Mouse (Mus musculus) limb, embryonic 10.5 days (tissue): Measurements from ENCODE around the gene Dync1h1. TPM values are rescaled to one million over a fixed set of nuclear protein-coding genes. Genes with fewer than 3 reads are reported as not detected.
"Not testable (repeated sequence)": the region's sequence is repeated elsewhere in the genome, so short reads cannot be mapped to it uniquely, and the experiment has no call there.

Experiments
- DNase-seq: peaks from one replicate; pipeline ENCODE4 v3.0.0-alpha.2; 2017; ENCODE audit warnings: low spot score
- H3K27ac ChIP-seq: fragments of 300-500 bp; sonication (generic); 2 replicates; pipeline ENCODE4 v1.5.1; 2016; ENCODE audit warnings: mild to moderate bottlenecking
- H3K27me3 ChIP-seq: fragments of 300-500 bp; sonication (generic); 2 replicates; pipeline ENCODE4 v1.6.1; 2016; ENCODE audit warnings: low read depth, mild to moderate bottlenecking; ENCODE audit not compliant: poor library complexity, severe bottlenecking
- H3K36me3 ChIP-seq: fragments of 300-500 bp; sonication (generic); 2 replicates; pipeline ENCODE4 v1.6.1; 2016; ENCODE audit warnings: mild to moderate bottlenecking, moderate library complexity
- H3K4me1 ChIP-seq: fragments of 300-500 bp; sonication (generic); 2 replicates; pipeline ENCODE4 v1.6.1; 2016
- H3K4me3 ChIP-seq: fragments of 300-500 bp; sonication (generic); 2 replicates; pipeline ENCODE4 v1.5.1; 2016; ENCODE audit warnings: mild to moderate bottlenecking, moderate library complexity
- H3K9me3 ChIP-seq: fragments of 300-500 bp; sonication (generic); replicated peaks from 2 replicates; pipeline ENCODE4 v1.6.1; 2016; ENCODE audit warnings: mild to moderate bottlenecking
- WGBS: fragments of 180-500 bp; shearing (Covaris S2); methylation state at CpG from one replicate; pipeline ENCODE4 v1.1.7; 2016; 5-methylcytosine and 5-hydroxymethylcytosine counted together
- polyA plus RNA-seq: library from polyadenylated mRNA; unstranded; fragments of >200 nt; fragmentation: Nextera tagmentation; extraction: Ambion mirVana; gene quantifications from 2 replicates; pipeline ENCODE4 v1.2.1, GENCODE M21; 2016

Gene Dync1h1
- polyA plus RNA-seq, 1 experiment from 2014 or later = 63.3 TPM

DNA sequence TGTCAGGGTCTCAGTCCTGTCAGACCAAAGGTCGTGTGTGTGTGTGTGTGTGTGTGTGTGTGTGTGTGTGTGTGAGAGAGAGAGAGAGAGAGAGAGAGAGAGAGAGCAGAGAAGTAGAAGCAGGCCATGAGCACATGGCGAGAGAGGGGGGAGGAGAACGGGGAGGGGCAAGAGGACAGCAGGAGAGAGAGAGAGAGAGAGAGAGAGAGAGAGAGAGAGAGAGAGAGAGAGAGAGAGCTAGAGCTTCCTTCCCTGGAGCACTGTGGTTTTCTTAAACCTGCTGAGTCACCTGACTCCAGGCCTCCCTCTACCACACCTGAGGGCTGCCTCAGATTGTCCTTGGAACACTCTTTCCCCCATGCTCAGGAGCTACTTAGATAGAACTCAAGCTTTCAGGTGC, 100.1 kb downstream of the Dync1h1 start:
- 50% methylated on average over 3 of the region's 3 CpGs for WGBS
- not testable (repeated sequence) for H3K27me3 ChIP-seq, H3K4me3 ChIP-seq, DNase-seq, H3K36me3 ChIP-seq, H3K9me3 ChIP-seq
- 0 out of 2 replicates have a peak overlapping the region, but pooled peaks have one; percentile 58 for H3K27ac ChIP-seq
- peaks cover 40% of the 10 kb centered on the region for H3K4me1 ChIP-seq

DNA sequence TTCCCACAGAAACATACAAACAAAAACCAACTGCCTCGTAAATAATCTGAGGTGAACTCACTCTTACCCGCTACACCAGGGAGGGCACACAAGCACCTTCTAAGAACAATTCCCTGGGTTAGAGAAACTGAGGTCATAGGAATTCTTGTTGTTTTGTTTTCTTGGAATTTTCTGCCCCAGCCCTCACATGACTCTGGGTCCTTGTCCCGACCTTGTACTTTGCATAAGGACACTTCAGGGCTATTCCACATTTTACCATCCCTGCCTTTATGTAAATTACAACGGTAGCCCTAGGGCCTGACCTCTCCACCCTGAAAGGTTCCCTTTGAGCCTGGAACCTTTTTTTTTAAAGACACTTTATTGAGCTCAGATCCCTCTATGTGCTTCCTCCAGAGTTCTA, 101.3 kb downstream of the Dync1h1 start, which contains the start of gene Hsp90aa1:
Gene Hsp90aa1 (minus strand): TSS at position 173 of the 400 bp plus-strand sequence.
- Histone ChIP-seq H3K4me1 (peaks cover 35% of the 10 kb centered on the region), H3K4me3 (no peak within 1 kb of the TSS), H3K27me3 (peaks cover 8% of the 10 kb centered on the region; the same call in 1 of the 2 replicates), H3K36me3 (no peaks in the 10 kb centered on the region), H3K9me3 (no peaks in the 10 kb centered on the region), H3K27ac (no peak within 1 kb of the TSS)
- DNase-seq = no peak
- 58% methylated on average over 4 of the region's 4 CpGs for WGBS

DNA sequence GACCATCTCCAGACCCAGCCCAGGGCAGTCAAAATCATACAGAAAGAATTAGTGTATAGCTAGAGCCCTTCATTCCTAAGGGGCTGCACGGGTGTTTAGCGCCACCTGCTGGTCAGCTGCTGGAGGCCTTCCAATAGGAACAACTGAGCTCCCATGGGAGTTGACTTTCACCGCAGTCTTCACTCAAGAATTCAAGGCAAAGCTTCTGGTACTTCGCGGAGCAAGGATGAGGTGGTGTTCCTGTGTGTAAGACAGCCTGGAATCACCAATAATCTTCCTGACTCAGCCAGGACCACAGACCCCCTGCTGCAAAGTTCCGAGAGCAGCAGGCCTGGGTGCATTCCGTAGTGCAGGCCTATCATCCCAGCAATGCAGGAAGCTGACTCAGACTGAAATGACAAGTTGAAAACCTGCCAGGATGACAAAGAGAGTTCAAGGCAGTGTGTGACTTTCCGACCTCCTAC, 101.8 kb downstream of the Dync1h1 start:
- no peaks in the 10 kb centered on the region for H3K36me3 ChIP-seq
- peak; percentile 94 for DNase-seq
- peaks cover 33% of the 10 kb centered on the region for H3K4me1 ChIP-seq
- H3K9me3 ChIP-seq = no peaks in the 10 kb centered on the region
- no peak overlapping the region for H3K4me3 ChIP-seq
- H3K27ac ChIP-seq = no peak overlapping the region
- WGBS = 36% methylated on average over 8 of the region's 8 CpGs
- H3K27me3 ChIP-seq = peaks cover 13% of the 10 kb centered on the region; the same call in 1 of the 2 replicates

DNA sequence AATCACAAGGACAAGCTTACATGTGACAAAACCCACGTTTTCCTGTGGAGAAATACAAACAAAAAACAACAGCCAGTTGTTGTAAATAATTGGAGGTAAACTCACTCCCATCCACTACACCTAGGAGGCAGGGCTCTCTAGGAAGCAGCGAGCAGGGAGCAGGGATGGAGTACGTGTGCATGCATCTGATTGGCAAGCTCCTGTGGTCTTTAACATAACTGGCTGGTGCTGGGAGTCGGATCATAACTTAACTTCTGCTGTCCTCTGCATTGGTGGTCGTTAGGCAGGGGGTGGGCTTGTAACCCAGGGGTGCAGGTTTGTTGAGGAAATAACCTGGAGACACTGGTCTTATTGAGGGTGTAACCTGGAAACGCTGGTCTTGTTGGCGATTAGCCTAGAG, 102.4 kb downstream of the Dync1h1 start:
- Histone ChIP-seq H3K36me3 (no peaks in the 10 kb centered on the region), H3K27ac (no peak overlapping the region), H3K9me3 (no peaks in the 10 kb centered on the region), H3K27me3 (peaks cover 13% of the 10 kb centered on the region; the same call in 1 of the 2 replicates), H3K4me1 (peaks cover 27% of the 10 kb centered on the region), H3K4me3 (no peak overlapping the region)
- no peak for DNase-seq
- 73% methylated on average over 7 of the region's 7 CpGs for WGBS

DNA sequence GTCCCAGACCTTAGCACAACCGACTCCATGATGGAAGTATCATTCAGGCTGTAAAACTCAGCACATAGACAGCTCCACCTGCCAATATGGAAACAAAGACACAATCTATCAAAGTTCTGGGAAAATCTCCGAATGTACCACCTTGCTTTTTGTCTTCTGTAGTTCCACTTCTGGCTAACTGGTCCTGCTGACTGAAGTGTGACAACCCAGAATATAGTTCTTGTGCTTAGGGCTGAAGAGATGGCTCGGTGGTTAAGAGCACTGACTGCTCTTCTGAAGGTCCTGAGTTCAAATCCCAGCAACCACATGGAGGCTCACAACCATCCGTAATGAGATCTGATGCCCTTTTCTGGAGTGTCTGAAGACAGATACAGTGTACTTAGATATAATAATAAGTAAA, 104.2 kb downstream of the Dync1h1 start:
- not testable (repeated sequence) for H3K36me3 ChIP-seq
- 90% methylated on average over 4 of the region's 4 CpGs for WGBS

DNA sequence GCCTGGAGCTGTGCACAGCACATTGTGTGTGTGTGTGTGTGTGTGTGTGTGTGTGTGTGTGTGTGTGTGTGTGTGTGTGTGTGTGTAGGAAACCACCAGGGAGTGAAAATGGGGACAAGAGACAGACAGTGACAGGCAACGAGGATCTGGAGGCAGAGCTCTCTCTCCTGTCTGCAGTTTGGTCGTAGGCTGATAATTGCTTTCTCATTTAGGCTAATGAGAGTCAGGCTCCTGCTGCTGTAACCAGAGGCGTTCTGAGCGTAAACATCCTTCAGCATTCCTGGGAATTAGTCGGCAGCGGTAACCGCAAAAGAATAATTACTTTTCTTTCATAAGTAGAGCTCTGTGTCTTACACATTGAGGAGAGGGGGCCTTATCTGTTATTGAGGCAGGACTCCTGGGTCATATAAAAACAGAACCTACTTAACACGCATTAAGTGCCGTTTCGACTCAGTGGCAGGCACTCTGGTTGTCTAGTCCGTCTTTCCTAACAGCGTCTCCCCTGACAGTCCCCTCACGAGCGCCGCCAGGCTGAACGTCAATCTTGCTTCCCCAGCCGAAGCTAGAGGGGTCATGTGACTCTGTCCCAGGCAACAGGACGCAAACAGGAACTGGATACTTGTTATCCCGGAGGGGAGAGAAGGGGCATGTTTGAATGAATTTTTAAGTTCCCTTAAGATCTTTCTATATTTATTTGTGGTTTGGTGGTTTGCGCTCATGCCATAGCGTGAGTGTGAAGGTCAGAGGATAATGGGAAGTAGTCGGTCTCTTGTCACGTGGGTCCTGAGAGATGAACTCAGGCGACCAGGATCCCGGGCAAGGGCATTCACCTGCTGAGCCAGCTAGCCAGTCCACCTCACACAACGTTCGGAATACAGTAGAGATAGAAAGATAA, 105.3 kb downstream of the Dync1h1 start:
- Histone ChIP-seq H3K4me1 (peaks cover 13% of the 10 kb centered on the region), H3K27me3 (peaks cover 13% of the 10 kb centered on the region; the same call in 1 of the 2 replicates), H3K36me3 (no peaks in the 10 kb centered on the region), H3K27ac (peak overlapping the region; percentile 36; the same call in 1 of the 2 replicates), H3K9me3 (no peaks in the 10 kb centered on the region), H3K4me3 (peak overlapping the region; percentile 53)
- peak; percentile 73 for DNase-seq
- WGBS = 2% methylated on average over 27 of the region's 27 CpGs

More for the DNA sequence above, 104.2 kb downstream of the Dync1h1 start:
- H3K4me3 ChIP-seq, H3K9me3 ChIP-seq, DNase-seq, H3K27ac ChIP-seq: not testable (repeated sequence)
- Histone ChIP-seq H3K4me1 (peaks cover 22% of the 10 kb centered on the region), H3K27me3 (peaks cover 13% of the 10 kb centered on the region; the same call in 1 of the 2 replicates)

DNA sequence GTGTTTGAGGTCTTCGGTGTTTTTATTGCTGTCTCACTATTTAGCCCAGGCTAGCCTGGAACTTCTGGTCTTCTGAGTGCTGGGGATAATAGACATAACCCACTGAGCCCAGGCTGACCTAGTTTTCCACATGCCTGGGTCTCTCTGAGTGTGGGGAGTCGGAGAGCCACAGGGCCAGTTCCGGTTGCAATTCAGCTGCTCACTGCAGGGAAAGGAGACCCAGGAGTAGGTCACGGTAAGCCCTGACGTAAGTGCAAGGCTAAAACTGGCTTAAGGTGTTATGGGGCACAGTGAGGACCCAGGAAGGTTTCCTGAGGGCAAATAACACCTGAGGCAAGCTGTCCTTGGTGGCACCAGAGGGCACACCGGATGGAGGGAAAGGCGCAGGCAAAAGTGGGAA, 106.2 kb downstream of the Dync1h1 start:
- Histone ChIP-seq H3K27me3 (peaks cover 13% of the 10 kb centered on the region; the same call in 1 of the 2 replicates), H3K4me1 (peaks cover 13% of the 10 kb centered on the region), H3K4me3 (no peak overlapping the region), H3K27ac (no peak overlapping the region), H3K9me3 (no peaks in the 10 kb centered on the region), H3K36me3 (no peaks in the 10 kb centered on the region)
- 89% methylated on average over 7 of the region's 7 CpGs for WGBS
- DNase-seq = no peak

DNA sequence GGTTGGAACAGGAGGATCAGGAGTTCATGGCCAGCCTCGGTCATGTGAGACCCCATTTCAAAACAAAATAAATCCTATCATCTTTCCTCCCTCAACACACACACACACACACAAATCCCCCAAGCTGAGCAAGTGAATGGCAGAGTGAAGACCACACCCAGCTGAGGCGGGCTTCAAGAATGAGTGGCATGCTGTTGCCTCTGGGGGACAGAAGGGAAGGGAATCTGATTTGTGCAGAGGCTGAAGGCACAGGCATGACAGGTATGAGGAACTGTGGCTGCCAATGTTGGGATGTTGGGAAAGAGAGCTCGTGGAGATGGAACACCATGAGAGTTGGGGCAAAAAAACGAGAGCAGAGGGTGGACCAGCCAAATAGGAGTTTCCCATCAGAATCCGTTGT, 110.0 kb downstream of the Dync1h1 start:
- H3K4me3 ChIP-seq = no peak overlapping the region
- H3K36me3 ChIP-seq = no peaks in the 10 kb centered on the region
- DNase-seq = no peak
- peaks cover 8% of the 10 kb centered on the region; the same call in 1 of the 2 replicates for H3K27me3 ChIP-seq
- 76% methylated on average over 5 of the region's 5 CpGs for WGBS
- no peaks in the 10 kb centered on the region for H3K9me3 ChIP-seq
- peaks cover 5% of the 10 kb centered on the region for H3K4me1 ChIP-seq
- no peak overlapping the region for H3K27ac ChIP-seq

DNA sequence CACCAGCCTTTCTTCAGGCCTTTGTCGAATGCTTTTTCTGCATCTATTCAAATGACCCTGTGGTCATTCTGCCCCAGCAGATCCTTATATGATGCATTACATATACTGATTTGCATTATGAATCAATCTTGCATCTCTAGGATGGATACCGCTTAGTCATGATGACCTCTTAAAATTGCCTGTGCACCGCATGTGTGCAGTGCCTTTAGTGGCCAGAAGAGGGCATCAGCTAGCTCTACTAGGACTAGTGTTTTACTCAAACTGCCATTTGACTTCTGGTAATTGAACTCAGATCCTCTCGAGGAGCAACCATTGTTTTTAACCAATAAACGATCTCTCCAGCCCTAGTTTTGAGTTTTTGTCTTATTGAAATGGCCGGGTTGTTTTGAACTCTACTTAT, 112.5 kb downstream of the Dync1h1 start:
- 93% methylated on average over 6 of the region's 6 CpGs for WGBS
- no peak for DNase-seq
- H3K27ac ChIP-seq = no peak overlapping the region
- H3K4me1 ChIP-seq = no peaks in the 10 kb centered on the region
- no peaks in the 10 kb centered on the region for H3K9me3 ChIP-seq
- no peak overlapping the region for H3K4me3 ChIP-seq
- H3K27me3 ChIP-seq = peaks cover 4% of the 10 kb centered on the region; the same call in 1 of the 2 replicates
- H3K36me3 ChIP-seq = no peaks in the 10 kb centered on the region

DNA sequence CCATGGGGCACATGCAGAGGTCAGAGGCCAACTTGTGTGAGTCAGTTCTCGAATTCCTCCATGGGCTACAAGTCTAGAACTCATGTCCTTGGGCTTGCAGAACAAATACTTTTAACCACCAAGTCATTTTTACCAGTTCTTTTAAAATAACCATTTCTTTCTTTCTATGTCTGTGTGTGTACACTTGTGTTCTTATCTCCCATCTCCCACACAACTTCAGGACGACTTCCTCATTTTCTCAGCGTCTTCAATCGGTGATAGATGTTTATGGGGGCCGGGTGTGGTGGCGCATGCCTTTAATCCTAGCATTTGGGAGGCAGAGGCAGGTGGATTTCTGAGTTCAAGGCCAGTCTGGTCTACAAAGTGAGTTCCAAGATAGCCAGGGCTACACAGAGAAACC, 113.0 kb downstream of the Dync1h1 start:
- 92% methylated on average over 6 of the region's 6 CpGs for WGBS
- no peaks in the 10 kb centered on the region for H3K9me3 ChIP-seq
- no peak overlapping the region for H3K4me3 ChIP-seq
- H3K36me3 ChIP-seq = no peaks in the 10 kb centered on the region
- H3K4me1 ChIP-seq = no peaks in the 10 kb centered on the region
- no peak for DNase-seq
- peaks cover 8% of the 10 kb centered on the region for H3K27me3 ChIP-seq
- no peak overlapping the region for H3K27ac ChIP-seq

DNA sequence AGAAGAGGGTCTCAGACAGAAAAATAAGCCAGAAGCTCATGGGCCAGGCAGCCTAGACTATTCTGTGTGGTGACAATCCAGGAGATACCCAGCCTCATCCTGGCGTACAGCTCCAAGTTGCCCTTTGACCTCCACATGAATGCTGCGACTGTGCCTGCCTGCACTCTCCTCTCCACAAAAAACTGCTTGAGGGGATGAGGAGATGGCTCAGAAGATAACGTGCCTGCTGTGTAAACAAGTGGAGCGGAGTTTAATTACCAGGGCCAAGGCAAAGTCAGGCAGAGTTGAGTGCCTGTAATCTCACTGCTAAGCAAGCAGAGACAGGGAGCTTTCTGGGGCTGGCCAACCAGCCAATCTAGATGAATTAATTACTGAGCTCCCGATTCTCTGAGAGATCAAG, 114.8 kb downstream of the Dync1h1 start:
- no peak for DNase-seq
- Histone ChIP-seq H3K4me1 (no peaks in the 10 kb centered on the region), H3K27ac (no peak overlapping the region), H3K4me3 (no peak overlapping the region), H3K36me3 (no peaks in the 10 kb centered on the region), H3K9me3 (no peaks in the 10 kb centered on the region), H3K27me3 (peaks cover 23% of the 10 kb centered on the region)
- 24% methylated on average over 5 of the region's 5 CpGs for WGBS
